Mouse (Mus musculus) heart, embryonic 12.5 days (tissue): ENCODE measurements at regions not wholly inside any gene's neighbourhood (a gene's known extent, or its start where the extent isn't known, plus 50 kb on each side); places are given as distances from the start of the nearest gene placed in this dataset.
"Not testable (repeated sequence)": the region's sequence is repeated elsewhere in the genome, so short reads cannot be mapped to it uniquely, and the experiment has no call there.

Experiments used
- ATAC-seq: fragments of 200-750 bp; cut with Nextera tagmentation; 2 replicates; pipeline ENCODE4 v1.8.0; 2017; ENCODE audit warnings: moderate TSS enrichment, moderate library complexity; ENCODE audit not compliant: insufficient number of reproducible peaks, low FRiP score
- H3K27ac ChIP-seq: fragments of 300-500 bp; sonication (generic); 2 replicates; pipeline ENCODE4 v1.5.1; 2016; ENCODE audit warnings: mild to moderate bottlenecking, moderate library complexity; ENCODE audit not compliant: poor library complexity, severe bottlenecking
- H3K27me3 ChIP-seq: fragments of 300-500 bp; sonication (generic); replicated peaks from 2 replicates; pipeline ENCODE4 v1.6.1; 2016; ENCODE audit warnings: mild to moderate bottlenecking, moderate library complexity
- H3K36me3 ChIP-seq: fragments of 300-500 bp; sonication (generic); 2 replicates; pipeline ENCODE4 v1.6.1; 2016; ENCODE audit warnings: mild to moderate bottlenecking, moderate library complexity
- H3K4me1 ChIP-seq: fragments of 300-500 bp; sonication (generic); replicated peaks from 2 replicates; pipeline ENCODE4 v1.6.1; 2016; ENCODE audit warnings: mild to moderate bottlenecking
- H3K4me2 ChIP-seq: fragments of 300-500 bp; sonication (generic); 2 replicates; pipeline ENCODE4 v1.6.1; 2016; ENCODE audit warnings: mild to moderate bottlenecking, moderate library complexity
- H3K4me3 ChIP-seq: fragments of 300-500 bp; sonication (generic); 2 replicates; pipeline ENCODE4 v1.5.1; 2016; ENCODE audit warnings: mild to moderate bottlenecking
- H3K9ac ChIP-seq: fragments of 300-500 bp; sonication (generic); 2 replicates; pipeline ENCODE4 v1.6.1; 2016; ENCODE audit warnings: mild to moderate bottlenecking, moderate library complexity
- H3K9me3 ChIP-seq: fragments of 300-500 bp; sonication (generic); replicated peaks from 2 replicates; pipeline ENCODE4 v1.6.1; 2016; ENCODE audit warnings: mild to moderate bottlenecking, moderate library complexity
- WGBS: fragments of 180-500 bp; shearing (Covaris S2); methylation state at CpG from one replicate; pipeline ENCODE4 v1.1.7; 2016; 5-methylcytosine and 5-hydroxymethylcytosine counted together

GRCm38 (mm10) chr12:69524337-69525035 is 58.3 kb downstream of the Vcpkmt start:
- H3K36me3 ChIP-seq: no peaks in the 10 kb centered on the region
- no peak overlapping the region for H3K4me2 ChIP-seq
- H3K27ac ChIP-seq: no peak overlapping the region
- ATAC-seq: no peak
- no peaks in the 10 kb centered on the region; the same call in 1 of the 2 replicates for H3K27me3 ChIP-seq
- H3K9ac ChIP-seq: no peak overlapping the region
- no peak overlapping the region for H3K4me3 ChIP-seq
- H3K4me1 ChIP-seq: peaks cover 14% of the 10 kb centered on the region
- WGBS: 68% methylated on average over 12 of the region's 12 CpGs
- H3K9me3 ChIP-seq: no peaks in the 10 kb centered on the region

DNA sequence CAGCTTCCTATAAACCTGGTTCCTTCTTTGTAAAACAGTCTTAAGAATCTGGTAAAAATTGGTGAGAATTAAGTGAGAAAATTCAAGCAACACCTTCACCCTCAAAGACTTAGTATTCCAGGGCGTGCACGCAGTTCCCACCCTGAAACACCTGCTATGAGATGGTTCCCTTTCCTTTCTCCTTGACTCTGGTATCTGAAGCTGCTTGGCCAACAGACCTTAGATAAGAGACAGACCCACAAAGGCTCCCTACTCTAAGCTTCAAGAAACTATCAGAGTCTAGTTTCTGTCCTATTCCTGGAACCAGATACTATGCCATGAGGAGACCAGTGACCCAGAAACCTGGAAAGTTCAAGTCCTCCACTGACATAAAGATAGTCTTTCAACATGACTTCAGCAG is 63.0 kb downstream of the Vcpkmt start:
- Histone ChIP-seq H3K4me1 (peaks cover 18% of the 10 kb centered on the region), H3K4me2 (no peak overlapping the region)
- 86% methylated on average over 2 of the region's 2 CpGs for WGBS

GRCm38 (mm10) chr12:69519028-69519427 is 63.8 kb downstream of the Vcpkmt start:
- H3K4me1 ChIP-seq: peaks cover 12% of the 10 kb centered on the region
- no peaks in the 10 kb centered on the region for H3K36me3 ChIP-seq
- H3K4me3 ChIP-seq: no peak overlapping the region
- no peak for ATAC-seq
- no peak overlapping the region for H3K27ac ChIP-seq
- H3K9ac ChIP-seq: no peak overlapping the region
- 78% methylated on average over 2 of the region's 2 CpGs for WGBS
- no peaks in the 10 kb centered on the region for H3K9me3 ChIP-seq
- no peaks in the 10 kb centered on the region; the same call in 1 of the 2 replicates for H3K27me3 ChIP-seq
- H3K4me2 ChIP-seq: no peak overlapping the region

More for the DNA sequence above, 63.0 kb downstream of the Vcpkmt start:
- H3K27me3 ChIP-seq: no peaks in the 10 kb centered on the region; the same call in 1 of the 2 replicates
- no peak overlapping the region for H3K27ac ChIP-seq
- no peak overlapping the region for H3K9ac ChIP-seq
- no peaks in the 10 kb centered on the region for H3K9me3 ChIP-seq
- no peak overlapping the region for H3K4me3 ChIP-seq
- no peaks in the 10 kb centered on the region for H3K36me3 ChIP-seq
- ATAC-seq: no peak

DNA sequence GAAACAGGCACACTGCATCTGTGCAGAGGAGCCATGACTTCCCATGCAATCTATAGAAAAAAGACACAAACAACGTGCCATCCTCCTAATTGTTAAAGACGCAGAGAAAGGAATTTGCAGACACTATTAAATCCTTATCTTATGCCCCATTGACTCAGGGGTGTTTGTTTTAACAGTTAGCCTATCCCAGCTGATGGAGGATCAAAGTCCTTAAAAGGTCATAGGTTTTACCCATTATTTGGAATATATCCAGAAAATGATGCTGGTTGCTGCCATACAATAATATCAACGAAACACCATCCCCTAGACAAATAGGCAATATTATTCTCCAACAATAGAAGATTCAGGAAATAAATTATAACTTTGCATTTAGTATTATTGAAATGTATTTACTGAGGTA is 65.2 kb downstream of the Vcpkmt start:
- 63% methylated on average over 3 of the region's 3 CpGs for WGBS
- ATAC-seq: no peak
- no peak overlapping the region for H3K27ac ChIP-seq
- H3K9ac ChIP-seq: no peak overlapping the region
- H3K36me3 ChIP-seq: no peaks in the 10 kb centered on the region
- peaks cover 16% of the 10 kb centered on the region for H3K4me1 ChIP-seq
- H3K9me3 ChIP-seq: no peaks in the 10 kb centered on the region
- H3K4me2 ChIP-seq: no peak overlapping the region
- H3K27me3 ChIP-seq: no peaks in the 10 kb centered on the region; the same call in 1 of the 2 replicates
- H3K4me3 ChIP-seq: no peak overlapping the region

GRCm38 (mm10) chr12:69516314-69516916 is 66.4 kb downstream of the Vcpkmt start:
- H3K4me2 ChIP-seq: no peak overlapping the region
- H3K27me3 ChIP-seq: no peaks in the 10 kb centered on the region; the same call in 1 of the 2 replicates
- WGBS: 68% methylated on average over 10 of the region's 10 CpGs
- no peaks in the 10 kb centered on the region for H3K36me3 ChIP-seq
- peaks cover 21% of the 10 kb centered on the region for H3K4me1 ChIP-seq
- no peak overlapping the region for H3K9ac ChIP-seq
- H3K9me3 ChIP-seq: no peaks in the 10 kb centered on the region
- H3K27ac ChIP-seq: no peak overlapping the region
- no peak overlapping the region for H3K4me3 ChIP-seq
- ATAC-seq: no peak

GRCm38 (mm10) chr12:69515850-69516249 is 67.0 kb downstream of the Vcpkmt start:
- H3K9ac ChIP-seq: no peak overlapping the region

DNA sequence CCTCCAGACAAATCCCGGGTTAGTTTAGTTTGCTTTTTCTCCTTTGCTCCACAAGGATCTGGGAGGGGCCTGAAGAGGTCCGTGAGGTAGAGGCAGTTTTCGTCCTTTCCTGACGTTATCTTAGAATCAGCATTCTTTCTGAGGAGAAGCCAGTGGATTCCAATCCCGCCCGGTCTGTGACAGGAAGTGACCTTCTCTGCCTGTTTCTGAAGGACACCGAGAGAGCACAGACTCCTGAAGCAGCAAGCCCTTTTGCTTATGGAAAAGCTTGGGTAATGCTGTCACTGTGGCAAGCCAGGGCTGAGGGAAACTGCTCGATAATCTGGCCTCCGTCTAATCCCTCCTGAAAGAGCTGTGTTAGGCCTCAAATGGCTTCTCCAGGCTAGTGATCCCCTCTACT is 67.7 kb downstream of the Vcpkmt start:
- no peaks in the 10 kb centered on the region for H3K9me3 ChIP-seq
- peak overlapping the region; percentile 71 for H3K27ac ChIP-seq
- 19% methylated on average over 9 of the region's 9 CpGs for WGBS
- no peak overlapping the region for H3K4me3 ChIP-seq
- H3K9ac ChIP-seq: no peak overlapping the region
- H3K4me1 ChIP-seq: peaks cover 25% of the 10 kb centered on the region
- H3K4me2 ChIP-seq: no peak overlapping the region
- H3K27me3 ChIP-seq: no peaks in the 10 kb centered on the region
- ATAC-seq: peak; percentile 30; the same call in 1 of the 2 replicates
- no peaks in the 10 kb centered on the region for H3K36me3 ChIP-seq

More at GRCm38 (mm10) chr12:69515850-69516249, 67.0 kb downstream of the Vcpkmt start:
- 0 out of 2 replicates have a peak, but pooled peaks have one; percentile 35 for ATAC-seq
- H3K9me3 ChIP-seq: no peaks in the 10 kb centered on the region
- peak overlapping the region; percentile 71 for H3K27ac ChIP-seq
- H3K4me2 ChIP-seq: no peak overlapping the region
- H3K4me1 ChIP-seq: peaks cover 25% of the 10 kb centered on the region
- H3K4me3 ChIP-seq: no peak overlapping the region
- H3K36me3 ChIP-seq: no peaks in the 10 kb centered on the region
- no peaks in the 10 kb centered on the region; the same call in 1 of the 2 replicates for H3K27me3 ChIP-seq

DNA sequence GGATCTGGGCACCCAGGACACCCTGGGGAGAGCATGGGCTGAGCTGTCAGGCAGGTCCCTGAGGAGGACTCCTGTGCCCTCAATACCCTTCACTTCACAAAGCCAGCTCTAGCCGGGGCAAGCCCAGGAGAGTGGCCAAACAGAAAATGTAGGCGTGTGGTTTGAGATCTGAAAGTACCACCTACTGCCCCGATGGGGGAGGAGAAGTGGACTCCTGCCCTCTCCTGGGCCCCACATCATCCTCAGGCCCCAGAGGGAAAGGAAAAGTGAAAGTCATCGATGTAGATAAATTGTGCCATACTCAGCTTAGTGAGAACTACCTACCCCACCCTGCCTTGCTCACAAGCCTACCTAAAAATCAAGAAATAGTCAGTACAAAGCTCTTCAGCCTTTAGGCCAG is 69.7 kb downstream of the Vcpkmt start:
- H3K9me3 ChIP-seq: no peaks in the 10 kb centered on the region
- H3K4me1 ChIP-seq: peaks cover 25% of the 10 kb centered on the region
- H3K9ac ChIP-seq: no peak overlapping the region
- no peak overlapping the region for H3K4me3 ChIP-seq
- no peak overlapping the region for H3K27ac ChIP-seq
- no peaks in the 10 kb centered on the region for H3K36me3 ChIP-seq
- ATAC-seq: no peak
- 61% methylated on average over 4 of the region's 4 CpGs for WGBS
- no peaks in the 10 kb centered on the region for H3K27me3 ChIP-seq
- no peak overlapping the region for H3K4me2 ChIP-seq

DNA sequence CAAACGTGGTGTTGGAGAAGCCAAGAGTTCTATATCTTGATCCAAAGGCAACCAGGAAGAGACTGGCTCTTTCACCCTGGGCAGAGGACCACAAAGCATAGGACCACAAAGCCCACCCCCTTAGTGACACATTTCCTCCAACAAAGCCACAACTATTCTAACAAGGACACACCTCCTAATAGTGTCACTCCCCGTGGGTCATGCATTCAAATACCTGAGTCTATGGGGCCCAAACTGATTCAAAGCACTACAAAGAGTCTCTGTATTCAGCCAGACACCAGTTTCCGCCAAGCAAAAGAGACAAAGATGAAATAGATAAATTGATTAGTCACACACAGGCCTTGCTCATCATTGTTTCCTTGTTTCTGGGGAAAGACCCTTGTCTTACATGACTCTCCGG is 72.1 kb downstream of the Vcpkmt start:
- H3K9me3 ChIP-seq: no peaks in the 10 kb centered on the region
- no peaks in the 10 kb centered on the region for H3K36me3 ChIP-seq
- H3K9ac ChIP-seq: no peak overlapping the region
- H3K27me3 ChIP-seq: no peaks in the 10 kb centered on the region
- WGBS: 68% methylated on average over 4 of the region's 4 CpGs
- peaks cover 23% of the 10 kb centered on the region for H3K4me1 ChIP-seq
- no peak overlapping the region for H3K4me3 ChIP-seq
- no peak overlapping the region for H3K27ac ChIP-seq
- H3K4me2 ChIP-seq: no peak overlapping the region
- ATAC-seq: no peak

- H3K36me3 ChIP-seq, H3K9ac ChIP-seq, ATAC-seq, H3K27ac ChIP-seq, H3K4me3 ChIP-seq, H3K9me3 ChIP-seq, H3K27me3 ChIP-seq, H3K4me2 ChIP-seq: not testable (repeated sequence)
- peaks cover 13% of the 10 kb centered on the region for H3K4me1 ChIP-seq
- WGBS: 75% methylated on average over 1 of the region's 1 CpGs
Measured at GRCm38 (mm10) chr12:69509180-69509579, 73.6 kb downstream of the Vcpkmt start.

GRCm38 (mm10) chr12:69507906-69508305 is 74.9 kb downstream of the Vcpkmt start:
- no peaks in the 10 kb centered on the region for H3K9me3 ChIP-seq
- WGBS: 89% methylated on average over 6 of the region's 6 CpGs
- H3K27ac ChIP-seq: no peak overlapping the region
- no peak overlapping the region for H3K4me3 ChIP-seq
- H3K36me3 ChIP-seq: no peaks in the 10 kb centered on the region
- H3K27me3 ChIP-seq: no peaks in the 10 kb centered on the region
- ATAC-seq: no peak
- H3K9ac ChIP-seq: no peak overlapping the region
- peaks cover 11% of the 10 kb centered on the region for H3K4me1 ChIP-seq
- no peak overlapping the region for H3K4me2 ChIP-seq
